Mouse (Mus musculus) G1E (cell line): Measurements from ENCODE around the gene Fthl17c.

ENCODE experiments used
- CTCF ChIP-seq: IDR thresholded peaks from 2 replicates; pipeline ENCODE4 v1.5.1; 2012; ENCODE audit warnings: low read depth, low read length, inconsistent platforms, mixed read lengths
- GATA1 ChIP-seq: IDR thresholded peaks from 2 replicates; pipeline ENCODE4 v1.6.1; 2012; ENCODE audit warnings: borderline replicate concordance, low read length, inconsistent platforms, mixed read lengths
- TAL1 ChIP-seq: conservative IDR thresholded peaks from 2 replicates; pipeline ENCODE4 v1.6.1; 2012; ENCODE audit warnings: low read depth, low read length, inconsistent platforms, mixed read lengths

GRCm38 (mm10) chrX:8944041-8944440 lies 32.3 kb downstream of the Fthl17c start:
- TF ChIP-seq CTCF: no peak
- TF ChIP-seq GATA1: no peak
- no peak for TF ChIP-seq TAL1
